Mouse (Mus musculus): ENCODE measurements around the gene Rlbp1. TPM values are rescaled to one million over a fixed set of nuclear protein-coding genes. Genes with fewer than 3 reads are reported as not detected.

The Rlbp1 gene
- polyA plus RNA-seq, 1 experiment, result 0.04 TPM

DNA sequence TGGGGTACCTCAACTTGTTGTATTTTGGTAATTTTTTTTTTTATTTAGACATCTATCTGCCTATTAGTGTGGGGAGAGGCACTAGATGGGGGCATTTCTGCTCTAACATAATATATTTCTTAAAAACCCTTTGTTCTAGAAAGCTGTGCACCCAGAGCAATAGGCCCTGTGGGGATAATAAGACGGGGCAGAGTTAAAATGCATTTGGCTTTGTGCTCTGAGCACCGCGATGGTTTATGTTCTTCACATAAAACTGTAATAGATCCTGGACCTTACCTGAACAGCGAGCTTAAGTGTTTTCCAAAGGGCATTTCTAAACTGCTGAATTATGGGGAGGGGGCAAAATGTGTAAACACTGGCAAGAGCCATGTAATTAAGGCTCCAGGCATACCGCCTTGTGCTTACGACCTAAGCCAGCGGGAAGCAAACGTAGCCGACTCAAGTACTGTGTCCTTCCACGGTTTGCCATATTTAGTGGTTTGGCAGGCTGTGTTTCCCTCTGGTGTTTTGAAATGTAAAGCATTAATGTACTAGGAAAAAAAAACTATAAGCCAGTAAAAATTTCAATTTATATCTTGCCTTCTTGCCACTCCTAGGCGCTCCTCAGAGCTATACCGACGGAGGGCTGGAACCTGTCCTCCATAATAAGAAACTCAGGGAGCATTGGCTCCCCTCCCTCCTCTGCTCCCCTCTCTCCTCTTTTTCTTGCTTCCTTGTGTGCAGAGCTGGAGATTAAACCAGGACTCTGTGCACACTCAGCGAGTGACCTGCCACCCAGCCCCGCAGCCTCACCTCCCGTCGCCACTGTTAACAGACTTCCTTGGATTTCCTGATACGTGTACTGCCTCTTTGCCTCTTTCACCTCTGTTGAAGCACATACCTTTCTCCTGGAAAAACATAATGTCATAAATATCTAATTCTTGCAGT, 27.9 kb upstream of the Rlbp1 start:
- no peaks in the 10 kb centered on the region for H3K27me3 ChIP-seq (ENCODE audit: control insufficient read depth, insufficient read depth, insufficient read length)
- no peak overlapping the region for H3ac ChIP-seq (ENCODE audit: control insufficient read depth, insufficient read length, low read depth)
- no peaks in the 10 kb centered on the region for H3K79me2 ChIP-seq (ENCODE audit: control insufficient read depth, insufficient read depth)
- H3K4me3 ChIP-seq (ENCODE audit: insufficient read depth, poor library complexity, severe bottlenecking), result no peak overlapping the region
- peaks cover 6% of the 10 kb centered on the region for H3K36me3 ChIP-seq (ENCODE audit: control insufficient read depth, insufficient read depth)
- TF ChIP-seq USF1 (IDR thresholded peaks at IDR 0.05; ENCODE audit: low read depth) (no peak), CEBPB (IDR thresholded peaks at IDR 0.05; ENCODE audit: low read depth) (no peak), MYOG (IDR thresholded peaks at IDR 0.05; ENCODE audit: control insufficient read depth, extremely low read depth, insufficient read length) (no peak), FOSL1 (IDR thresholded peaks at IDR 0.05; ENCODE audit: insufficient read depth, low read length, poor library complexity, severe bottlenecking) (no peak), CTCF (IDR thresholded peaks at IDR 0.05; ENCODE audit: control insufficient read depth, insufficient read depth, insufficient read length) (no peak), MAX (IDR thresholded peaks at IDR 0.05) (no peak), MYOD1 (IDR thresholded peaks at IDR 0.05; ENCODE audit: control insufficient read depth, insufficient read length, low read depth) (no peak)
- H3K79me3 ChIP-seq (ENCODE audit: low read depth), result no peaks in the 10 kb centered on the region

DNA sequence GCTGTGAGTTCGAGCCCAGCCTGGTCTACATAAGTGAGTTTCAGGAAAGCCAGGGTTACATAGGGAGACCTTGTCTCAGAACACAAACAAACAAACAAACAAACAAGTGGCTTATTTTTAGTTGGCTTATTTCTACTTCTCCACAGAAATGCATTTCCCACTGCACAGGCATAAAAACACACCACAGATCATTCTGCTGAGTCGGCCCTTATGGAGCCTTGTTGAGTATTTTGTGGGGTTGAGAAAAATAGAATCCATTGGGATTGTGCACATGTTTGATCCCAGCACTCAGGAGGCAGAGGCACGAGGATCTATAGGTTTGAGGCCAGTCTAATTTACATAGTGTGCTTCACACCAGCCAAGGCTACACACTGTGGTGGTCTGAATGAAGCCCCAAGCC, 13.4 kb upstream of the Rlbp1 start:
- no peaks in the 10 kb centered on the region for H3K79me3 ChIP-seq (ENCODE audit: low read depth)
- H3K36me3 ChIP-seq (ENCODE audit: control insufficient read depth, insufficient read depth), result peaks cover 6% of the 10 kb centered on the region
- H3K4me3 ChIP-seq (ENCODE audit: insufficient read depth, poor library complexity, severe bottlenecking), result no peak overlapping the region
- no peaks in the 10 kb centered on the region for H3K79me2 ChIP-seq (ENCODE audit: control insufficient read depth, insufficient read depth)
- no peak for TF ChIP-seq CEBPB (IDR thresholded peaks at IDR 0.05; ENCODE audit: low read depth)
- no peak overlapping the region for H3ac ChIP-seq (ENCODE audit: control insufficient read depth, insufficient read length, low read depth)
- no peaks in the 10 kb centered on the region for H3K27me3 ChIP-seq (ENCODE audit: control insufficient read depth, insufficient read depth, insufficient read length)

DNA sequence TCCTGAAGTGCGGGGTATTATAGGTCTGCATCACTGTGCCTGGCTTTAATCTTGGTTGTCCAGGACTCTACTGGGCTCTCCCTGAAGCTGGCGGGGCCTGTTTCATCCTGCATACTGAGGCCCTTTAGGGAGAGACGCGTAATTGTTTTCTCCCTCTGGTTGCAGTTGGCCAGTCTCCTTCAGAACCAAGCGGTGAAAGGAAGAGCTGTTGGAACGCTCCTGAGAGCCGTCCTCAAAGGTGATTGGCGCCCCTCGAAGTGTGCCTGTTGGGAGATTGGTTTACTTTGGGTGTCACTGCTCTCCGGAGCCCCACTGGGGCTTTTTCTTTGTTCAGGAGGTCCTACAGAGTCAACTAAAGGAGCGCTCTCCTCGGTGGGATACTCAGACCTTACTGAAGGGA, 12.1 kb upstream of the Rlbp1 start:
- Histone ChIP-seq H3K4me3 (ENCODE audit: insufficient read depth, poor library complexity, severe bottlenecking) (no peak overlapping the region), H3K79me2 (ENCODE audit: control insufficient read depth, insufficient read depth) (no peaks in the 10 kb centered on the region), H3K36me3 (ENCODE audit: control insufficient read depth, insufficient read depth) (peaks cover 6% of the 10 kb centered on the region), H3ac (ENCODE audit: control insufficient read depth, insufficient read length, low read depth) (no peak overlapping the region), H3K79me3 (ENCODE audit: low read depth) (no peaks in the 10 kb centered on the region), H3K27me3 (ENCODE audit: control insufficient read depth, insufficient read depth, insufficient read length) (no peaks in the 10 kb centered on the region)
- no peak for TF ChIP-seq USF1 (IDR thresholded peaks at IDR 0.05; ENCODE audit: low read depth)
- no peak for TF ChIP-seq CEBPB (IDR thresholded peaks at IDR 0.05; ENCODE audit: low read depth)
- TF ChIP-seq MYOG (IDR thresholded peaks at IDR 0.05; ENCODE audit: control insufficient read depth, extremely low read depth, insufficient read length), result no peak
- TF ChIP-seq MAX (IDR thresholded peaks at IDR 0.05), result no peak
- no peak for TF ChIP-seq CTCF (IDR thresholded peaks at IDR 0.05; ENCODE audit: control insufficient read depth, insufficient read depth, insufficient read length)
- no peak for TF ChIP-seq MYOD1 (IDR thresholded peaks at IDR 0.05; ENCODE audit: control insufficient read depth, insufficient read length, low read depth)
- no peak for TF ChIP-seq FOSL1 (IDR thresholded peaks at IDR 0.05; ENCODE audit: insufficient read depth, low read length, poor library complexity, severe bottlenecking)

DNA sequence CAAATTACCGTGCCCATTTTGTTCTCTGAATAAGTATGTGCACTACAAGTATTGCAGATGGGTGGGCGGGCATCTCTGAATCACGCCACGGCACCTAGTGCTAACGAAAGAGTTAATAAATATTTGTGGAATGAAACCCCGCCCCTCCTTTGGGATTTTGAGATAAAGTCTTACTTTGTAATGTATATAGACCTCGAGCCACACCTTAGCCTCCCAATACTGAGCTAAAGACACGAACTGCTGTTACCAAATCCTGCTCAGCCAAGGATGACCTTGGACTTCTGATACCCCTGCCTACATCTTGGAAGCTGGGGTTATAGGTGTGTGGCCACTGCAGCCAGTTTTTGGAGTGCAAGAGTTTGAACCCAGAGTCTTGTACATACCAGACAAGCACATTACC, 11.6 kb upstream of the Rlbp1 start:
- H3K79me3 ChIP-seq (ENCODE audit: low read depth), result no peaks in the 10 kb centered on the region
- H3K27me3 ChIP-seq (ENCODE audit: control insufficient read depth, insufficient read depth, insufficient read length), result no peaks in the 10 kb centered on the region
- H3K4me3 ChIP-seq (ENCODE audit: insufficient read depth, poor library complexity, severe bottlenecking), result no peak overlapping the region
- peaks cover 6% of the 10 kb centered on the region for H3K36me3 ChIP-seq (ENCODE audit: control insufficient read depth, insufficient read depth)
- H3ac ChIP-seq (ENCODE audit: control insufficient read depth, insufficient read length, low read depth), result no peak overlapping the region
- H3K79me2 ChIP-seq (ENCODE audit: control insufficient read depth, insufficient read depth), result no peaks in the 10 kb centered on the region
- TF ChIP-seq MAX (IDR thresholded peaks at IDR 0.05) (no peak), MYOD1 (IDR thresholded peaks at IDR 0.05; ENCODE audit: control insufficient read depth, insufficient read length, low read depth) (no peak), MYOG (IDR thresholded peaks at IDR 0.05; ENCODE audit: control insufficient read depth, extremely low read depth, insufficient read length) (no peak), FOSL1 (IDR thresholded peaks at IDR 0.05; ENCODE audit: insufficient read depth, low read length, poor library complexity, severe bottlenecking) (no peak), CTCF (IDR thresholded peaks at IDR 0.05; ENCODE audit: control insufficient read depth, insufficient read depth, insufficient read length) (no peak), USF1 (IDR thresholded peaks at IDR 0.05; ENCODE audit: low read depth) (no peak), CEBPB (IDR thresholded peaks at IDR 0.05; ENCODE audit: low read depth) (no peak)

DNA sequence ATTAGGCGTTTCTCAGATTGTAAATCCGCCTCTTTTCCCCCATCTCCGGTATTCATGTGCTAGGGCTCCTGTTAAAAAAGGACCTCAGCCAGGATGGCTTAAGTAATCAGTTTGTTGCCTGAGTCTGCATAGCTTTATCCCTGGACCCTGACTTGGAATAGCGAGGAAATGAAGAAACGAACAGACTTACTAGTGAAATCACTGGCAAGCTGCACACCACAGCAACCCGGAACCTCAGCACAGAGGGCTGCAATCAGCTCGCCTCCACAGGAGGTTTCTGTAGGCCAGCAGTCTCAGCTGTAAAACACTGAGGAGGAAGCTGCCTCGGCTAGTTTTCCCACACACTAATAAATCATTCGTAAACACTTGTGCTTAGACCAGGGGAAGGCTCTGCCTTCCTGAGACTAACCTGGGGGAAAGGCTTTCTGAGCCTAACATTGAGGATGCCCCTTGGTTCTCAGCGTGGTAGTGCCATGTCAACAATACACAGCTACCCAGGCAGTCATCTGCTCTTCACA, 10.7 kb upstream of the Rlbp1 start:
- no peak for TF ChIP-seq CEBPB (IDR thresholded peaks at IDR 0.05; ENCODE audit: low read depth)
- no peak for TF ChIP-seq FOSL1 (IDR thresholded peaks at IDR 0.05; ENCODE audit: insufficient read depth, low read length, poor library complexity, severe bottlenecking)
- TF ChIP-seq MYOG (IDR thresholded peaks at IDR 0.05; ENCODE audit: control insufficient read depth, extremely low read depth, insufficient read length), result no peak
- no peak for TF ChIP-seq CTCF (IDR thresholded peaks at IDR 0.05; ENCODE audit: control insufficient read depth, insufficient read depth, insufficient read length)
- TF ChIP-seq USF1 (IDR thresholded peaks at IDR 0.05; ENCODE audit: low read depth), result no peak
- TF ChIP-seq MAX (IDR thresholded peaks at IDR 0.05), result no peak
- TF ChIP-seq MYOD1 (IDR thresholded peaks at IDR 0.05; ENCODE audit: control insufficient read depth, insufficient read length, low read depth), result no peak
- Histone ChIP-seq H3ac (ENCODE audit: control insufficient read depth, insufficient read length, low read depth) (no peak overlapping the region), H3K79me2 (ENCODE audit: control insufficient read depth, insufficient read depth) (peaks cover 6% of the 10 kb centered on the region), H3K79me3 (ENCODE audit: low read depth) (peaks cover 3% of the 10 kb centered on the region), H3K27me3 (ENCODE audit: control insufficient read depth, insufficient read depth, insufficient read length) (no peaks in the 10 kb centered on the region), H3K36me3 (ENCODE audit: control insufficient read depth, insufficient read depth) (peaks cover 6% of the 10 kb centered on the region), H3K4me3 (ENCODE audit: insufficient read depth, poor library complexity, severe bottlenecking) (no peak overlapping the region)
